Mouse (Mus musculus): ENCODE results near the gene Cdk17. TPM values are rescaled to one million over a fixed set of nuclear protein-coding genes. Genes with fewer than 3 reads are reported as not detected.

Gene Cdk17
- polyA plus RNA-seq, 1 experiment = 2.3 TPM

DNA sequence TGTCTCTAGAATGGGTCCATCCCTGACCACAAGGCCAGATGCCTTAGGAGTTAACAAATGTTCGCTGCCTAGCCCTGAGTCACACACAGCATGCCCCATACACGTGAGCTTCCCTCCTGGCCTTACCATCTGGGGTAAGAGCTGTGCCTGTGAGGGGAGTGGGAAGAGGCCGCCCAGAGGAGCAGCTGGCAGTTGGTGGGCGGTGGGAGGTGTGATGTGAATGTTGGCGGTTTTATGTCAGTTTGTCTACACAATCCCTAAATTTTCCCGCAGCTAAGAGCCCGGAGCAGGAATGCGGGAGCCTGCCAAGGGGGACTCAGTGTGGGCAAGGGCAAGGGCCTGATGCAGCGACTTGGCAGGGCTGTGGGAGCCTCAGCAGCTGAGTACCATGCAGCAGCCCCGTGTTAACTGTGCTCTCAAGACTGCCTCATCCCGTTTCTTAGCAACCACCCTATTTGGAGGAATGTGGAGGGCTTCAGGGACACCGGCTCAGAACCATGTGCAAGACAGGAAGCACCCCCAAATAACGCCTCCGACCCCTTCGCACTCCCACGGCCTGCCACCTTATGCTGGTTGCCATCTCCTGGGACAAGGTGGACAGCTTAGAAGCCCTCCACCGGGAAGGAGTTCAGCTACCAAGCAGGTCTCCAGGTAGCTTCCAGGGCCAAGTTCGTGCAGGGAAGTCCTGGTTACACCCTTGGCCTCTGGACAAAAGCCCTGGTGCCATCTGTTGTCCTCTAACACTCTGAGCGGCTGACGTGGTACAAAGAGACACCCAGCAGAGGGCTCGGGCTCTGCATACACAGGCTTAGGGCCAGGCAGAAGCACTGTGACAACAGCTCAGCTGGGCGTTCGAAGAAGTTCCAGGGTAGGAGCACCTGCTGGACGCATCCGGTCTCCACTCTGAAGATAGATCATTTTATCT is 114.8 kb downstream of the Cdk17 start:
- TF ChIP-seq GATA1 (IDR thresholded peaks at IDR 0.05; ENCODE audit: borderline replicate concordance, low read length) (no peak), FLI1 (IDR thresholded peaks at IDR 0.05; ENCODE audit: low read length) (no peak)
- peaks cover 55% of the 10 kb centered on the region for H3K4me1 ChIP-seq
- no peaks in the 10 kb centered on the region for H3K27me3 ChIP-seq (replicated peaks)
- H3K36me3 ChIP-seq (replicated peaks; ENCODE audit: low read length) = peaks cover 37% of the 10 kb centered on the region
- no peak overlapping the region for H3K4me3 ChIP-seq (replicated peaks)
- no peaks in the 10 kb centered on the region for H3K9me3 ChIP-seq

DNA sequence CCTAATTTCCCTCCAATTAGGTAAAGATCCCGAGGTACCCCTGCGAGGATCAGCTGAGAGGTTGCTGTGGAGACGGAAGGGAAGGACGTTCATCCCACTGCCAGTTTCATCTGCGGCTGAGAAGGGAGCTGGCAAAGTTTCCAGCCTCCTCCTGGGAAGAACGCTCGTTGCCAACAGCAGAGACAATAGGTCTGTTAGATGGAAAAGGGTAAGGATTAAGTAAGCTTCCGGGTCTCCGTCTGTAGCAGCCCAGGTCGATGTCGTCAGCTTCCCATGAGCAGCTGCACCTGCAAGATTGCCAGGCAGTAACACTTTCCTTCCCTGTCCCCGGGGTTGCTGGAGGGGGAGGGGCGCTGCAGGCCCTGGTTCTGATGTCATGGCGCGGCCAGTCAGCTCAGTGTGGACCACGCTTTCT is 115.7 kb downstream of the Cdk17 start:
- Histone ChIP-seq H3K4me3 (replicated peaks) (no peak overlapping the region), H3K36me3 (replicated peaks; ENCODE audit: low read length) (peaks cover 41% of the 10 kb centered on the region)
- TF ChIP-seq GATA1 (IDR thresholded peaks at IDR 0.05; ENCODE audit: borderline replicate concordance, low read length) = no peak
- no peak for TF ChIP-seq FLI1 (IDR thresholded peaks at IDR 0.05; ENCODE audit: low read length)

DNA sequence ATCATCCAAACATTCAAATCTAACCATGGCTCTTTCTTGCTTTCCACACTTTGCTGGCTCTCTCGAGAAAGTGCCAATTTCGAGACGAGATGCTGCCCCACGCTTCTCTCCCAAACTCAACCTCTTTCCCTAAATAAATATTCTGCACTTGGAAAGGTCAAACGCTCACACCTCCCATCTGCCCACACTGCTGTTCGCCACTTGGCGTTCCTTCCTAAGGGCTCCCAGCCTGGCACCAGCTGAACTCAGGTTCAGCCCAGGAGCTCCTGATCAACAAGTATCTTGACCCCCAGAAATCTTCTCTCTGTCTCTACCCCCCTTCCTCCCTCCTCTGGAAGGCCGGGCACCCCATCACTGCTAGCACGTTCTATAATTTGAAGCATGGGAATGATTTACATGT is 116.2 kb downstream of the Cdk17 start:
- no peaks in the 10 kb centered on the region for H3K9me3 ChIP-seq
- H3K4me1 ChIP-seq = peaks cover 52% of the 10 kb centered on the region
- H3K27me3 ChIP-seq (replicated peaks) = no peaks in the 10 kb centered on the region
- TF ChIP-seq FLI1 (IDR thresholded peaks at IDR 0.05; ENCODE audit: low read length) = no peak
- no peak for TF ChIP-seq GATA1 (IDR thresholded peaks at IDR 0.05; ENCODE audit: borderline replicate concordance, low read length)
- peaks cover 43% of the 10 kb centered on the region for H3K36me3 ChIP-seq (replicated peaks; ENCODE audit: low read length)
- no peak overlapping the region for H3K4me3 ChIP-seq (replicated peaks)

More for the DNA sequence above, 115.7 kb downstream of the Cdk17 start:
- Histone ChIP-seq H3K9me3 (no peaks in the 10 kb centered on the region), H3K27me3 (replicated peaks) (no peaks in the 10 kb centered on the region), H3K4me1 (peaks cover 57% of the 10 kb centered on the region)

DNA sequence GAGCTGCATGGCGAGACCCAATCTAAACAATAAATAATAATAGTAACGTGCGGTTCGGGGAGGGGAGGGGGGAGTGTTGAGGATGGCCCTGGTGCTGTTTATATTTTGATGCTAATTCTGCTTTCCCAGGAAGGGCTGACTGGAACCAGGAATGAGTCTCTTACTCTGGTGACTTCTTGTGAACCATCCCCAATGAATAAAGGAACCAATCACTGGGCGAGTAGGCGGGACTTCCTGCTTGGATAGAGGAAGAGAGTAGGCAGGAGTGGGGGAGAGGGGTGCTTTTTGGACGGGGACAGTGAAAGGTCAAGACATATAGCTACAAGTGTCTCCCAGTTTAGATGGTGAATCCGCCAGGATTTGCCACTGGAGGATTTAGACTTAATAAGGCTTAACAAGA is 117.7 kb downstream of the Cdk17 start:
- Histone ChIP-seq H3K36me3 (replicated peaks; ENCODE audit: low read length) (peaks cover 58% of the 10 kb centered on the region), H3K27me3 (replicated peaks) (no peaks in the 10 kb centered on the region), H3K4me3 (replicated peaks) (no peak overlapping the region), H3K9me3 (no peaks in the 10 kb centered on the region; the same call in 1 of the 2 replicates), H3K4me1 (peaks cover 37% of the 10 kb centered on the region)
- no peak for TF ChIP-seq FLI1 (IDR thresholded peaks at IDR 0.05; ENCODE audit: low read length)

DNA sequence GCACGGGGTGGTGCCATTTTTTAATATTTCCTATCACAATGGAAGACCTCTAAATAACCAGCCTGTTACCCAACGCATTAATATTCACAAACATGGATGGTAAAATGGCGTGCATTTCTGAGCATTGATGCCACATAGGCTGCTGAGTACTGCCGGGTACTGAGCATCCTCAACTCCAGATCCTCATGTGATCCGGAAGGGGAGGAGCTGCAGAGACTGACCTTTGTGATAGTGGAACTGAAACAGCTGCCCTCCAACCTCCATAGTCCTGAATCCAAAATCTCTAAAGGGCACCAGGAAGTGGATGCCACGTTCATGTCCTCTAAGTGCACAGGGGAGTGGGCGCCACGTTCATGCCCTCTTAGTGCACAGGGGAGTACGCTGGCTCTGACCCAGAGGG is 118.4 kb downstream of the Cdk17 start:
- H3K9me3 ChIP-seq = no peaks in the 10 kb centered on the region; the same call in 1 of the 2 replicates
- TF ChIP-seq FLI1 (IDR thresholded peaks at IDR 0.05; ENCODE audit: low read length) (no peak), GATA1 (IDR thresholded peaks at IDR 0.05; ENCODE audit: borderline replicate concordance, low read length) (no peak)
- H3K4me3 ChIP-seq (replicated peaks) = no peak overlapping the region
- H3K36me3 ChIP-seq (replicated peaks; ENCODE audit: low read length) = peaks cover 65% of the 10 kb centered on the region
- peaks cover 30% of the 10 kb centered on the region for H3K4me1 ChIP-seq
- no peaks in the 10 kb centered on the region for H3K27me3 ChIP-seq (replicated peaks)

DNA sequence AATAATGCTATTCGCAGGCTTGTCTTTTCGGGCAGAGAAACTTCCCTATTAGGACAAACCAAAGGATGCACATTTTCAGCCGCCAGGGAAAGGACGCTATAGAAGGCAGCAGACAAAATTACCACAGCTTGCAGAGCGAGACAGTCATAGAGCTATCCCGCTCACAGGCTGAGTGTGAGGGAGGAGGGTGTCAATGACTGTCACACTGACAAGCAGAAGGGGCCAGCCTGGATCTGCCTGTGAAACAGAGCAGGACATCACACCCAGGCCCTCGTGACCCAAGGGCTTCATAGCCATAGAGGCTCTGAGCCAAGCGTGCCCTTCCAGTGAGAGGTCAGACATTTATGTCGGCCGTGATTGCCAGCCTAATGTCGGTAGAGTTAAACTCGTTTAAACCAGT is 119.9 kb downstream of the Cdk17 start:
- H3K9me3 ChIP-seq = no peaks in the 10 kb centered on the region; the same call in 1 of the 2 replicates
- H3K4me3 ChIP-seq (replicated peaks) = no peak overlapping the region
- TF ChIP-seq FLI1 (IDR thresholded peaks at IDR 0.05; ENCODE audit: low read length) (no peak), GATA1 (IDR thresholded peaks at IDR 0.05; ENCODE audit: borderline replicate concordance, low read length) (no peak)
- peaks cover 72% of the 10 kb centered on the region for H3K36me3 ChIP-seq (replicated peaks; ENCODE audit: low read length)
- H3K4me1 ChIP-seq = peaks cover 21% of the 10 kb centered on the region
- H3K27me3 ChIP-seq (replicated peaks) = no peaks in the 10 kb centered on the region

DNA sequence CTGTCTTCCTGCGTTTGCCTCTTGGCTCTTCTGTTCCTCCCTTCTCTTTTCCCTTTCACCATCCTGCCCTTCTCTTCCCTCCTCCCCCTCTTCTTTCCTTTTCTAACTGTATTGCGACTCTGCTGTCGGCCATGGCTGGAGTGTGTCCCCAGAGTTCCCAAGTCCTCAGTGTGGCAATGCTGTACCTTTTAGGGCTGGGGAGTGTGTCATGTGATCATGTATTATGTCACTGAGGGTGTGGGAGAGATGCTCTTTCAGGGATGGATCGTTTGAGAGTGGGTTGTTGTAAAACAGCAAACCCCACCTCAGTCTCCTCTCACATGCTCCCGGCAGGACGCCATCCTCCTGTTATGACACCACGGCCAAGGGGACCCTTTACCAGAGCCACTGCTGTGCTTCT is 120.4 kb downstream of the Cdk17 start:
- Histone ChIP-seq H3K4me1 (peaks cover 25% of the 10 kb centered on the region), H3K27me3 (replicated peaks) (no peaks in the 10 kb centered on the region), H3K36me3 (replicated peaks; ENCODE audit: low read length) (peaks cover 72% of the 10 kb centered on the region), H3K9me3 (no peaks in the 10 kb centered on the region; the same call in 1 of the 2 replicates), H3K4me3 (replicated peaks) (no peak overlapping the region)
- no peak for TF ChIP-seq FLI1 (IDR thresholded peaks at IDR 0.05; ENCODE audit: low read length)
- no peak for TF ChIP-seq GATA1 (IDR thresholded peaks at IDR 0.05; ENCODE audit: borderline replicate concordance, low read length)

DNA sequence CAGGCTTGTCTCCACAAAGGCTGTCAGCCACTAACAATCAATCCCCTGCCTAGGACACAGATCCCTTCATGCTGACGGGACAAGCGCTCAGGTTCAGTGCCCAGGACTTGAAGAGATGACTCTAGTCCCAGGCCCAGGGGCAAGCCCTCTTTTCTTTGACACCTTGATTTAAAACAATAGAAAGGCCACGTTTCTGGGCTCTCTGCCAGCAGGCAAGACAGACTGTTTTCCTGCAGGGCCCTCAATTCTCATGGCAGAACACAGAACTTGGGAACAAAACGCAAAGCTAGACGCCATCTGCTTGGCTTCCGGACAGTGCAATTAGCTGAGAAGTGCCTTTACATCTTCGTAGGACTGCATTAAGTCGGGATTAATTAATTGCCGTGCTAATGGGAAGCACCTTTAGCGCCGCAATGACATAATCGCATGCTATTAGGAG is 121.9 kb downstream of the Cdk17 start:
- Histone ChIP-seq H3K9me3 (peaks cover 6% of the 10 kb centered on the region; the same call in 1 of the 2 replicates), H3K4me1 (peaks cover 32% of the 10 kb centered on the region), H3K27me3 (replicated peaks) (no peaks in the 10 kb centered on the region), H3K4me3 (replicated peaks) (no peak overlapping the region), H3K36me3 (replicated peaks; ENCODE audit: low read length) (peaks cover 71% of the 10 kb centered on the region)
- TF ChIP-seq FLI1 (IDR thresholded peaks at IDR 0.05; ENCODE audit: low read length) = no peak
- TF ChIP-seq GATA1 (IDR thresholded peaks at IDR 0.05; ENCODE audit: borderline replicate concordance, low read length) = no peak

DNA sequence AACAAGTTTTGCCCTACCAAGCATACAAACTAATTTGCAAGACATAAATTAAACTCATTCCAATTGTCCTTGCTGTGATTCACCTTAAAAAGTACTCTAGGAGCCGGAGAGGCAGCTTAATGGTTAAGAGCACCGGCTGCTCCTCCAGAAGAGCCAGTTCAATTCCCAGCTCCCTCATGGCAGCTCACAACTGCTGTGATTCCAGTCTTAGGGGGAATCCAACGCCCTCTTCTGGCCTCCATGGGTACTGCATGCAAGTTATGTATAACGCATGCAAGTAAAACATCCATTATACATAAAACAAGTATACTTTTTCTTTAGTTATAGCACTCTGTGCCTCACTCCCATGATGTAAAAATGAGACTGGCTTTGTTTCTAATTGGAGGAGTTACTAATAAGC is 122.6 kb downstream of the Cdk17 start:
- Histone ChIP-seq H3K36me3 (replicated peaks; ENCODE audit: low read length) (peaks cover 73% of the 10 kb centered on the region), H3K4me3 (replicated peaks) (no peak overlapping the region), H3K27me3 (replicated peaks) (no peaks in the 10 kb centered on the region), H3K4me1 (peaks cover 39% of the 10 kb centered on the region), H3K9me3 (peaks cover 6% of the 10 kb centered on the region; the same call in 1 of the 2 replicates)
- TF ChIP-seq GATA1 (IDR thresholded peaks at IDR 0.05; ENCODE audit: borderline replicate concordance, low read length) (no peak), FLI1 (IDR thresholded peaks at IDR 0.05; ENCODE audit: low read length) (no peak)

DNA sequence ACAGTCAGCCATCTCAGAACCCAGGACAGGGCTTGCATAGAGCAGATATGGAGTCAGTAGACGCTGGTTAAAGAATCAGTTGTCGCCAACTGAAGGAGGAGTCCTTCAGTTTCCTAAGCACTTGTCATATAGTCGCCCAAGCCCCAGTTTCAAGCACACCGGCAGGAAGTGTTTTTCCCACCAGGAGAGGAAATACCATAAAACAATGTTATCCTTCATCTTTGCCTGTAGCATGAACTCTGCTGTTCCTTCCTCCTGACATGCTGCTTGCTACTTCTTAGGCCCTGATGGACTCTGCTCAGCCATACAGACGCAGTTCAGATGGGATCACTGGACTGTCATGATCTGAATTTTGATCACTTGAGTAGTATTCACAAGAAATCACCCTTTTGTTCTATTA is 124.8 kb downstream of the Cdk17 start:
- H3K36me3 ChIP-seq (replicated peaks; ENCODE audit: low read length) = peaks cover 64% of the 10 kb centered on the region
- H3K4me1 ChIP-seq = peaks cover 40% of the 10 kb centered on the region
- no peak overlapping the region for H3K4me3 ChIP-seq (replicated peaks)
- TF ChIP-seq GATA1 (IDR thresholded peaks at IDR 0.05; ENCODE audit: borderline replicate concordance, low read length) = no peak
- TF ChIP-seq FLI1 (IDR thresholded peaks at IDR 0.05; ENCODE audit: low read length) = no peak
- no peaks in the 10 kb centered on the region for H3K27me3 ChIP-seq (replicated peaks)
- H3K9me3 ChIP-seq = peaks cover 6% of the 10 kb centered on the region; the same call in 1 of the 2 replicates
